Mouse (Mus musculus) erythroblast, embryonic 14.5 days (primary cell): ENCODE data around the gene Olfr142. TPM values are rescaled to one million over a fixed set of nuclear protein-coding genes. Genes with fewer than 3 reads are reported as not detected.
"Not testable (repeated sequence)": the region's sequence is repeated elsewhere in the genome, so short reads cannot be mapped to it uniquely, and the experiment has no call there.

Experiments used
- H3K27me3 ChIP-seq: 2 replicates; pipeline ENCODE4 v1.6.1; 2012; ENCODE audit warnings: inconsistent platforms; ENCODE audit not compliant: control insufficient read depth
- H3K36me3 ChIP-seq: 2 replicates; pipeline ENCODE4 v1.6.1; 2012; ENCODE audit warnings: mild to moderate bottlenecking, inconsistent platforms; ENCODE audit not compliant: control insufficient read depth
- H3K4me1 ChIP-seq: 2 replicates; pipeline ENCODE4 v1.6.1; 2012; ENCODE audit warnings: inconsistent platforms; ENCODE audit not compliant: control insufficient read depth
- H3K4me3 ChIP-seq: replicated peaks from 2 replicates; pipeline ENCODE3; 2012; ENCODE audit warnings: moderate library complexity, mild to moderate bottlenecking, inconsistent platforms
- H3K9me3 ChIP-seq: 2 replicates; pipeline ENCODE4 v1.6.1; 2012; ENCODE audit warnings: low read length, inconsistent platforms, mixed read lengths; ENCODE audit not compliant: control insufficient read depth
- GATA1 ChIP-seq: IDR thresholded peaks from 2 replicates; pipeline ENCODE4 v1.6.1; 2012; ENCODE audit warnings: low read length, inconsistent platforms, mixed read lengths
- TAL1 ChIP-seq: IDR thresholded peaks from 3 replicates; pipeline ENCODE4 v1.6.1; 2012; ENCODE audit warnings: low read length, inconsistent platforms, mixed read lengths
- polyA plus RNA-seq: library from polyadenylated mRNA; stranded (reverse); fragments of >175 nt; gene quantifications from 2 replicates; pipeline ENCODE4 v1.2.3, GENCODE M21; 2012

Gene Olfr142
- not detected in 2 replicates for polyA plus RNA-seq

DNA sequence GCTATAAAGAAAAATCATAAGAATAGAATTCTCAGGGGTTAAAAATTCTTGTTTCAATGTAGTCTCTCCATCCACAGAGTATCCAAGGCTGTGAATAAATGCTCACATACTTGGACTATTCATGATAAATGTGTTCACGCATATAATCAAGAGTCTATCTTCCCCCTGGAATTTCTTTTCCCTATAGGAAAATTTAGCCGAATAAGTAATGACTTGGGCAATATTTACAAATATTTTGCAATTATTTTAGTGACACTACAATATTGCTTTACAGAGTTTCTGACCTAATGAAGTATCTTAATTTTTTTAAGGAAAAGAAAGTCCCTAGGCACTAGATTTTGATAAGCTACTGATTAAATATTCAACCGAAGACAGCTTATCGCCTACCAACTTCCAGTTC is at the start of gene Olfr142:
Gene Olfr142 (minus strand): TSS at position 101 of the 400 bp plus-strand sequence.
- Histone ChIP-seq H3K4me3 (no peak within 1 kb of the TSS), H3K36me3 (no peaks in the 10 kb centered on the region), H3K4me1 (no peaks in the 10 kb centered on the region), H3K27me3 (no peaks in the 10 kb centered on the region), H3K9me3 (no peaks in the 10 kb centered on the region; the same call in 1 of the 2 replicates)
- no peak for TF ChIP-seq TAL1
- no peak for TF ChIP-seq GATA1

DNA sequence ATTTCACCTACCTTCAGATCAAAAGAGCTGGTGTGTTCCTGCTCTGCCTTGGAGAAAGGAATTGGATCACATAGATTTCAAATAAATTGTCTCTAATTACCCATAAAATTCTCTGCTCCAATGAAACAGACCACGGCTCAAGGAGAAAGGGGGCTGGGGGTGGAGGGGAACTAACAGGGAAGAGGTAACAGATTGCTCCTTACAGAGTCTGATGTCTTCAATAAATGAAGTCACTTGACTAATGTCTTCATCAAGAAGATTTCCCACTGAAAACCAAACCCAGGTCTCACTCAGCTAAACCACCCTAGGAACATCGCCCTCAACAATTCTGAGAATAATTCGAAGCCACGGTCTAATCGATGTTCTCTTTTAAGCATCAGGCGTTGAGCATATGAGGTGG is 35.3 kb upstream of the Olfr142 start, which contains the start of gene Olfr1272:
Gene Olfr1272 (minus strand): TSS at position 101 of the 400 bp plus-strand sequence.
- no peaks in the 10 kb centered on the region for H3K4me1 ChIP-seq
- H3K36me3 ChIP-seq: no peaks in the 10 kb centered on the region
- H3K9me3 ChIP-seq: no peaks in the 10 kb centered on the region; the same call in 1 of the 2 replicates
- no peak for TF ChIP-seq TAL1
- no peak for TF ChIP-seq GATA1
- H3K27me3 ChIP-seq: no peaks in the 10 kb centered on the region
- H3K4me3 ChIP-seq: no peak within 1 kb of the TSS

DNA sequence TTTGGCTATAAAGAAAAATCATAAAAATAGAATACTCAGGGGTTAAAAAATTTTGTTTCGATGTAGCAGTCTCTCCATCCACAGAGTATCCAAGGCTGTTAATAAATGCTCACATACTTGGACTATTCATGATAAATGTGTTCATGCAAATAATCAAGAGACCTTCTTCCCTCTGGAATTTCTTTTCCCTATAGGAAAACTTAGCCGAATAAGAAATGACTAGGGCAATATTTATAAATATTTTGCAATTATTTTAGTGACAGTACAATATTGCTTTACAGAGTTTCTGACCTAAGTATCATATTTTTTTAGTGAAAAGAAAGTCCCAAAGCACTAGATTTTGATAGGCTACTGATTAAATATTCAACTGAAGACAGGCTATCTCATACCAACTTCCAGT is 13.5 kb upstream of the Olfr142 start, which contains the start of gene Olfr1271:
Gene Olfr1271 (minus strand): TSS at position 101 of the 400 bp plus-strand sequence.
- Histone ChIP-seq H3K4me3 (no peak within 1 kb of the TSS), H3K27me3 (no peaks in the 10 kb centered on the region), H3K36me3 (no peaks in the 10 kb centered on the region), H3K4me1 (no peaks in the 10 kb centered on the region), H3K9me3 (no peaks in the 10 kb centered on the region)
- TF ChIP-seq GATA1 (no peak), TAL1 (no peak)

DNA sequence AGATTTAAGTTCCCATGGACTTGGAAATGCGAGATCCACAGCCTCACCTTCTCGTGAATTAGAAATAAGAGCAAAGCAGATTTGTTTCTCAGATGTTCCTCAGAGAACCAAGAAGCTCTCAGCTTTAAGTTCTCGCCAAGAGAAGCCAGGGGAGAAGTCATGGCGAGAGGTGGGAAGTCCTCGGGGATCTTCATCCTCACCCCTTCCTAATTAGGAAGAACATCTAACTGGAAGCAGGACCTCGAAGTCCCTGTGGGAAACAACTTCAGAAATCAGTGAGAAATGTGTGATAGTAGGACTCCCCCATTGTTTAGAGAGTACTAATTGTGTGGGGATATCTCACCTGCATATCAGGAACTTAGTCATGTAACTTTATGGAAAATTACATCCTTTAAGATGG is 33.0 kb downstream of the Olfr142 start, which contains the start of gene Olfr1506:
Gene Olfr1506 (minus strand): TSS at position 101 of the 400 bp plus-strand sequence.
- not testable (repeated sequence) for H3K4me1 ChIP-seq, H3K27me3 ChIP-seq, H3K9me3 ChIP-seq, H3K4me3 ChIP-seq, H3K36me3 ChIP-seq

Other genes with a start within 250 kb of the Olfr142 start
- not detected in 2 replicates for gene Olfr1263, start 245.5 kb downstream of the Olfr142 start, polyA plus RNA-seq
- gene Olfr1264, start 232.0 kb downstream of the Olfr142 start, polyA plus RNA-seq: 0.01 TPM in 1 of 2 replicates, not detected in the other
- gene Olfr1265, start 222.3 kb downstream of the Olfr142 start, polyA plus RNA-seq: not detected in 2 replicates
- gene Olfr140, start 194.0 kb downstream of the Olfr142 start, polyA plus RNA-seq: not detected in 2 replicates
- gene Olfr1269, start 136.2 kb downstream of the Olfr142 start, polyA plus RNA-seq: not detected in 2 replicates
- 0.01 TPM in 1 of 2 replicates, not detected in the other for gene Olfr32, start 115.3 kb downstream of the Olfr142 start, polyA plus RNA-seq
- not detected in 2 replicates for gene Olfr1270, start 104.5 kb downstream of the Olfr142 start, polyA plus RNA-seq
- not detected in 2 replicates for gene Olfr1506, start 33.1 kb downstream of the Olfr142 start, polyA plus RNA-seq
- not detected in 2 replicates for gene Olfr1271, start 13.4 kb upstream of the Olfr142 start, polyA plus RNA-seq
- not detected in 2 replicates for gene Olfr1272, start 35.2 kb upstream of the Olfr142 start, polyA plus RNA-seq
- gene Gm13769, start 64.6 kb upstream of the Olfr142 start, polyA plus RNA-seq: not detected in 2 replicates
- not detected in 2 replicates for gene Olfr1274-ps, start 141.1 kb upstream of the Olfr142 start, polyA plus RNA-seq